Mouse (Mus musculus): ENCODE results near the gene Olfr1120. TPM values are rescaled to one million over a fixed set of nuclear protein-coding genes. Genes with fewer than 3 reads are reported as not detected.
"Not testable (repeated sequence)": the region's sequence is repeated elsewhere in the genome, so short reads cannot be mapped to it uniquely, and the experiment has no call there.

Olfr1120 gene
- total RNA-seq (2021) = not detected
- long read RNA-seq, experiment 1 = 0 reads
- long read RNA-seq, experiment 2 = 0 reads

DNA sequence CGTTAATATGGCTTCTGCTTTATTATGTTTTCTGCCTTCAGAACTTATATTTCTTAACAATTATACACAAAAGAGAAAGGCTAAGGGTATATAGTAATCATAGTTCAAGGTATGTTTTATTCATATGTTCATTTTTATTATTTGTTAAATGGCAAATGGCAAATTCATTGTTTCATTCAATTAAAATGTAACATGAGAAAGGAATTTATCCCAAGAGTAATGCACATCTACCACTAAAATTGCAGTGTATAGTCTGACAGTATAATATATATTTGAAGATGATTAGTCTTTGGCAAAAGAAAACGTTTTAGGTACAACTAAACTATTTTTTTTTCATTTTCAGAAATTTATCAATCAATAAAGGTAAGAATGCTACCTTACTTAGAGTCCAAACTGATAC lies at the start of gene Olfr1120:
Gene Olfr1120, plus strand, starts transcription at position 301 of the 400 bp plus-strand sequence.
- DNase-seq = no peak

DNA sequence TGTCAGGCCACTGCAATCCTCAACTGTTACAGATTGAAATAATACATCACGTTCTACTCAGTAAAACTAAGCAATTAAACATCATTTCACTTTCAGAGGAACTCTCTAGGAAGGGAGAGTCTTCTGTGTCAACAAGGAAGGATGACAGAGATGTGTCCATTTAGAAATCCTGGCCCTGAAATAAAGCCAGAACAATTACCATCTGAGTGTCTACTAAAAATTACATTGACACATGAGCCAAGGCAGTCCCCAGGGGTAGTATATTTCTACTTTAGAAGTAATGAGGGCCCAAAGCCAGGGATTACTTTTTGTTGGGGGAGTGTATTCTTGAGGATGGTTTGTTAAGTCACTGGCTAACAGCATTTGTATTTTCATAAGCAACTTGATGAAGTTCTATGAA lies 47.3 kb upstream of the Olfr1120 start, which contains the start of gene Olfr1118:
Gene Olfr1118, plus strand, starts transcription at position 301 of the 400 bp plus-strand sequence.
- no peak for DNase-seq

DNA sequence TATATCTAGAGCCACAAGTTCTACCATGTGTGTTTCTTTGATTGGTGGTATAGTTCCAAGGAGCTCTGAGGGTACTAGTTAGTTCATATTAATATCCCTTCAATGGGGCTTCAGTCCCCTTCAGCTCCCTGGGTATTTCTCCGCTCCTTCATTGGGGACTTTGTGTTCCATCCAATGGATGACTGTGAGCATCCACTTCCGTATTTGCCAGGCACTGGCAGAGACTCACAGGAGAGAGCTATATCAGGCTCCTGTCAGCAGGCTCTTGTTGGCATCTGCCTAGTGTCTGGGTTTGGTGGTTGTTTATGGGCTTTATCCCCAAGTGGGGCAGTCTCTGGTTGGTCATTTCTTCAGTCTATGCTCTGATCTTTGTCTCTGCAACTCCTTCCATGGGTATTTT lies 5.5 kb downstream of the Olfr1120 start:
- not testable (repeated sequence) for DNase-seq

DNA sequence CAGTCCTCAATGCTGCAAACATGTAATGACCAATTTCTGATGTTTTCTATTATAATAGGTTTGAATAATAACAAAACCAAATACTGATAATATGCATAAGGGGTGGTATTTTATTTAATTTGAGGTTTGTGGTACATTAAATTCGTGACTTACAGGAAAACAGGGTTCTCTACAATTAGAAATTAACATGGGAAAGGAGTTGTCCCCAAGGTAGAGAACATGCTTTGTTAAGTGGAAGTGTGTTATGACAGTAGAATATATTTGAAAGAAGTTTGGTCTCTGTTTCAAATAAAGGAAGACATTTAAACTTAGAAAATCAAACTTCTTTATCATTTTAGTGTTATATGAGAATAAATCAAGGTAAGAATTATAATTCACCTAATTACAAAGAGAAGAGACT lies 15.0 kb downstream of the Olfr1120 start, which contains the start of gene Olfr1121:
Gene Olfr1121, plus strand, starts transcription at position 301 of the 400 bp plus-strand sequence.
- DNase-seq = no peak

- DNase-seq = no peak
Measured at GRCm38 (mm10) chr2:87371726-87372125, 17.1 kb downstream of the Olfr1120 start.

GRCm38 (mm10) chr2:87383935-87384334 lies 29.3 kb downstream of the Olfr1120 start:
- no peak for DNase-seq

DNA sequence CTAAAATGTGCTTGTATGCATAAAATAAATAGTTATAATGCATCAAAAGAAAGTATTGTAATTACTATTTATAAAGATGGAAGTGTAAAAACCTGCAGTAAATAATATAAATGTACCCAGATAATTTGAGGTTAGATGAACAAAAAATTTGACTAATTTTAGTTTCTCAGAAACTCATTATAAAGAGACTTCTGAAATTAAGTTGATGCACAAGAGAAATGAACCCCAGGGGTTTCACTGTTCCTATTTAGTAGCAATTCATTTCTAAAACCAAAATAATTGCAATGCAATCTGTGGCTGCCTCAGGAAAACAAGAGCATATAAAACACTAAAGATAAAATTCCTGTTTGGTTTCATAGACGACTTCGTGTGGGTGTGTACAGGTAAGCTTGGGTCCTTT lies 30.9 kb downstream of the Olfr1120 start, which contains the start of gene Olfr1122:
Gene Olfr1122, plus strand, starts transcription at position 301 of the 400 bp plus-strand sequence.
- no peak for DNase-seq

DNA sequence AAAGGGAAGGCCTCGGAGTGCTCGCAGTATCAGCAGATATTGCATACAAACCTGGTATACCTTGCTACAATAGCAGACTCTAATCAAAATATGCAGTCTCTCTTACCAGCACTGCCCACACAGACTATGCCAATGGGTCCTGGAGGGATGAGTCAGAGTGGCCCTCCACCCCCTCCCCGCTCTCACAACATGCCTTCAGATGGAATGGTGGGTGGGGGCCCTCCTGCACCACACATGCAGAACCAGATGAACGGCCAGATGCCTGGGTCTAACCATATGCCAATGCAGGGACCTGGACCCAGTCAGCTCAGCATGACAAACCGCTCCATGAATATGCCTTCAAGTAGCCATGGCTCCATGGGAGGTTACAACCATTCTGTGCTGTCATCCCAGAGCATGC lies 39.0 kb downstream of the Olfr1120 start:
- DNase-seq = not testable (repeated sequence)

- not testable (repeated sequence) for DNase-seq
Measured at GRCm38 (mm10) chr2:87394686-87395085, 40.1 kb downstream of the Olfr1120 start.

Other genes with a start within 250 kb of the Olfr1120 start
- not detected for gene Olfr259, start 240.2 kb upstream of the Olfr1120 start, total RNA-seq (2021)
- gene Olfr1110, start 214.5 kb upstream of the Olfr1120 start, total RNA-seq (2021) = not detected
- not detected for gene Olfr1111, start 202.2 kb upstream of the Olfr1120 start, total RNA-seq (2021)
- not detected for gene Olfr1112, start 167.0 kb upstream of the Olfr1120 start, total RNA-seq (2021)
- not detected for gene Olfr1113, start 145.8 kb upstream of the Olfr1120 start, total RNA-seq (2021)
- not detected for gene Olfr1115, start 106.8 kb upstream of the Olfr1120 start, total RNA-seq (2021)
- not detected for gene Olfr1116, start 87.3 kb upstream of the Olfr1120 start, total RNA-seq (2021)
- gene Olfr1118, start 47.2 kb upstream of the Olfr1120 start, total RNA-seq (2021) = not detected
- gene Olfr1121, start 15.1 kb downstream of the Olfr1120 start, total RNA-seq (2021) = not detected
- gene Olfr1122, start 31.0 kb downstream of the Olfr1120 start, total RNA-seq (2021) = under 1 TPM in 1 of 2 experiments, not detected in 1; 0.07 TPM
- not detected for gene Olfr1123, start 61.8 kb downstream of the Olfr1120 start, total RNA-seq (2021)
- not detected for gene Olfr1124, start 75.5 kb downstream of the Olfr1120 start, total RNA-seq (2021)
- not detected for gene Olfr1126, start 99.1 kb downstream of the Olfr1120 start, total RNA-seq (2021)
- gene Pramel7, start 142.3 kb downstream of the Olfr1120 start, total RNA-seq (2021) = not detected
- not detected for gene Pramel6, start 151.8 kb downstream of the Olfr1120 start, total RNA-seq (2021)
- not detected for gene Olfr153, start 177.0 kb downstream of the Olfr1120 start, total RNA-seq (2021)
- not detected for gene Olfr1128, start 190.7 kb downstream of the Olfr1120 start, total RNA-seq (2021)
- not detected for gene Olfr1129, start 219.1 kb downstream of the Olfr1120 start, total RNA-seq (2021)

Data from adrenal gland, postnatal 36 days (tissue).